Mouse (Mus musculus) C2C12 (cell line): ENCODE measurements around the gene Trp53. TPM values are rescaled to one million over a fixed set of nuclear protein-coding genes. Genes with fewer than 3 reads are reported as not detected.
A peak's percentile ranks its signal among the peaks of the same experiment; 100 is the strongest.
"Not testable (repeated sequence)": the region's sequence is repeated elsewhere in the genome, so short reads cannot be mapped to it uniquely, and the experiment has no call there.

Source experiments
- H3K27me3 ChIP-seq: one replicate; pipeline ENCODE4 v1.6.1; 2011; ENCODE audit not compliant: control insufficient read depth, insufficient read depth, insufficient read length
- H3K36me3 ChIP-seq: one replicate; pipeline ENCODE4 v1.6.1; 2011; ENCODE audit not compliant: control insufficient read depth, insufficient read depth
- H3K4me3 ChIP-seq: one replicate; pipeline ENCODE4 v1.5.1; 2011; ENCODE audit warnings: mild to moderate bottlenecking, control low read depth; ENCODE audit not compliant: poor library complexity, insufficient read depth, severe bottlenecking
- H3K79me2 ChIP-seq: one replicate; pipeline ENCODE4 v1.6.1; 2011; ENCODE audit not compliant: control insufficient read depth, insufficient read depth
- H3K79me3 ChIP-seq: one replicate; pipeline ENCODE4 v1.6.1; 2011; ENCODE audit warnings: low read depth, control low read depth
- H3ac ChIP-seq: one replicate; pipeline ENCODE3; 2011; ENCODE audit warnings: low read depth; ENCODE audit not compliant: control insufficient read depth, insufficient read length
- CEBPB ChIP-seq: IDR thresholded peaks from one replicate; pipeline ENCODE4 v1.6.1; 2011; ENCODE audit warnings: low read depth, mild to moderate bottlenecking, control low read depth, moderate library complexity
- CTCF ChIP-seq: IDR thresholded peaks from one replicate; pipeline ENCODE4 v1.5.1; 2011; ENCODE audit not compliant: control insufficient read depth, insufficient read depth, insufficient read length
- FOSL1 ChIP-seq: IDR thresholded peaks from one replicate; pipeline ENCODE4 v1.8.0; 2011; ENCODE audit warnings: mild to moderate bottlenecking, low read length; ENCODE audit not compliant: poor library complexity, insufficient read depth, severe bottlenecking
- MAX ChIP-seq: IDR thresholded peaks from one replicate; pipeline ENCODE4 v1.6.1; 2011; ENCODE audit warnings: mild to moderate bottlenecking, control low read depth
- MYOD1 ChIP-seq: IDR thresholded peaks from one replicate; pipeline ENCODE4 v1.6.1; 2011; ENCODE audit warnings: low read depth; ENCODE audit not compliant: control insufficient read depth, insufficient read length
- MYOG ChIP-seq: IDR thresholded peaks from one replicate; pipeline ENCODE4 v1.6.1; 2011; ENCODE audit not compliant: control insufficient read depth, insufficient read length; ENCODE audit errors: extremely low read depth
- USF1 ChIP-seq: IDR thresholded peaks from one replicate; pipeline ENCODE4 v1.6.1; 2011; ENCODE audit warnings: low read depth, mild to moderate bottlenecking, control low read depth, moderate library complexity
- polyA plus RNA-seq: library from polyadenylated mRNA; unstranded; fragments of >200 nt; fragmentation: generic; extraction: Trizol; gene quantifications from one replicate; pipeline ENCODE4 v1.2.1, GENCODE M21; 2012; ENCODE audit warnings: missing spikeins

Trp53 gene
- polyA plus RNA-seq, 1 experiment: 226 TPM

DNA sequence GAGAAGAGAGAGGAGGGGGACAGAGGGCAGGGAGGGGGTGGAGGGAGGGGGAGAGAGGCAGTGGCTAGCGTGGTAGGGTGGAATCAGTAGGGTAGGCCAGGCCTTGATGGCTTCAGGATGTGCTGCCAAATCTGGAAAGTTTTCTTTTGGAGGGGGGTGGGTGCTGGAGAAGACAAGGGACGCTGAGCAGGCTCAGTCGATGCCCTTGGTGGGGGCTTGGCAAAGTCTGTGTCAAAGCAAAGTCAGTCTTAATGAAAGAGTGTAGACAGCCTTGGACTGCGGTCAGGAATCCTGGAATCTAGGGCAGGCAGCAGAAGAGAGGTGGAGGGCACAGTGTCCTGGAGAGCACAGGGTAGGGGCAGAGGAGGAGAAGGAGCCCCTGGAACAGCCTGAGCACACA lies 30.7 kb downstream of the Trp53 start:
- no peak for TF ChIP-seq CTCF
- TF ChIP-seq MAX: no peak
- no peak for TF ChIP-seq USF1
- TF ChIP-seq MYOG: no peak
- no peak for TF ChIP-seq FOSL1
- no peak for TF ChIP-seq CEBPB
- TF ChIP-seq MYOD1: no peak
- H3K4me3 ChIP-seq: no peak overlapping the region
- no peaks in the 10 kb centered on the region for H3K79me2 ChIP-seq
- no peaks in the 10 kb centered on the region for H3K79me3 ChIP-seq
- peaks cover 9% of the 10 kb centered on the region for H3K27me3 ChIP-seq
- H3ac ChIP-seq: no peak overlapping the region
- no peaks in the 10 kb centered on the region for H3K36me3 ChIP-seq

DNA sequence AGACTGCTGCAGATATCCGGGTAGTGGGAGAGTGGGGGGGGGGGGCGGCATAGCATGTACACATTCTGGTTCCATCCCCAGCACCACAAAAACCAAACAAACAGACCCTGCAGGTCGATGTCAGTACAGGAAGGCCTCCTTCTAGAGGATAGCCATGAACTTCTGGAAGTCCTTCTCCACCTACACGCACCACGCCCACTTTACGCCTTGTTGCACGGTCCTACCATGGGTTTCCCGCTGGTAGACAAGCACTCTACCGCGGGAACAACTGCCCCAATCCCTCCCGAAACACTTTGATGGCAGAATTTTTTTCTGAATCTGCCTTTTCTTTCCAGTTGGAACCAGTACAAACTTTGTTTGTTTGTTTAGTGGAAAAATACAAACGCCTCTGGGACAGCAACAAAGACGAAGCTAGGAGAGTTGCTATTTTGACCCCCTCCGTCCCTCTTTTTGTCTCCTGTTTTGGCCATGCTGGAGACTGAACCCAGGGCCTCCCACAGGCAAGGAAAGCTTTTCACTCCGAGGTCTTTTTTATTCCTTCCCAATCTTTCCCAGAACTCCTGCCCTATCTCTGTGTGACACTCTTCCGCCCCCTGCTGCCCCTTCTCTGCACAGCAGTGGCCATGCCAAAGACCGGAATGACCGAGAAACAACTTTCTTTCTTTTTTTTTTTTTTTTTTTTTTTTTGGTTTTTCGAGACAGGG lies 33.5 kb downstream of the Trp53 start:
- Histone ChIP-seq H3ac (no peak overlapping the region), H3K27me3 (peaks cover 13% of the 10 kb centered on the region), H3K79me3 (no peaks in the 10 kb centered on the region), H3K4me3 (no peak overlapping the region), H3K79me2 (no peaks in the 10 kb centered on the region), H3K36me3 (no peaks in the 10 kb centered on the region)
- peak; percentile 51 for TF ChIP-seq CTCF
- TF ChIP-seq CEBPB: no peak

DNA sequence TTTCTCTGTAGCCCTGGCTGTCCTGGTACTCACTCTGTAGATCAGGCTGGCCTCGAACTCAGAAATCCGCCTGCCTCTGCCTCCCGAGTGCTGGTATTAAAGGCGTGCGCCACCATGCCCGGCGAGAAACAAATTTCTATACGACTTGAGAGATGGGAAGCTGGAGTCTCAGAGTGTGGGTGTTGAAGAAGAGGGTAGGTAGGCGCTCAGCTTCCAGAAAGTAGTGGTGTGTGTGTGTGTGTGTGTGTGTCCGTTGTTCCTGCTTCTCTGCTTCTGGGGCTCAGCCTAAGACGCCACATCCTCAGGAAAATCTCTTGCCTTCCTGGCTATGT lies 34.1 kb downstream of the Trp53 start:
- not testable (repeated sequence) for H3ac ChIP-seq, H3K79me2 ChIP-seq, H3K79me3 ChIP-seq, H3K4me3 ChIP-seq, H3K36me3 ChIP-seq
- H3K27me3 ChIP-seq: peaks cover 13% of the 10 kb centered on the region

DNA sequence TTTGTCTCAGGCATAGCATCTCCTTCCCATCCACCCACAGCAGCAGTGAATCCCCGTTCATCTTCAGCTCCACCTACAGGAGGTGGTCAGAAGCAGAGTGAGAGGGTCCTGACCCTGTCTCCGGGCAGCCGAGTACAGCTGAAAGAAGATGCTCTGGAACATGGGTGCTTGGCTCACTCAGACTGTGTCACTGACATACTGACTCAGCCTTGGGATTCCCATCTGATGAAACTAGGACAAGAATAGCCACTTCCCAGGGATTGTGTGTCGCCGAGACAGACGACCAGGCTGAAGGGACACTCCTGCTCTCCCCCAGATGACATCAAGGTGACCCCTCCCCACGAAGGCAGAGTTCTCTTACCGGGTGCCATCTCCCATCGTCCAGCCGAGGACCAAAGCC lies 36.6 kb downstream of the Trp53 start:
- H3K4me3 ChIP-seq: no peak overlapping the region
- H3K27me3 ChIP-seq: peaks cover 7% of the 10 kb centered on the region
- no peaks in the 10 kb centered on the region for H3K79me3 ChIP-seq
- no peaks in the 10 kb centered on the region for H3K36me3 ChIP-seq
- H3K79me2 ChIP-seq: no peaks in the 10 kb centered on the region
- no peak overlapping the region for H3ac ChIP-seq
- TF ChIP-seq MYOD1: no peak
- TF ChIP-seq FOSL1: no peak
- no peak for TF ChIP-seq USF1
- no peak for TF ChIP-seq CTCF
- TF ChIP-seq MAX: no peak
- TF ChIP-seq MYOG: no peak
- no peak for TF ChIP-seq CEBPB

DNA sequence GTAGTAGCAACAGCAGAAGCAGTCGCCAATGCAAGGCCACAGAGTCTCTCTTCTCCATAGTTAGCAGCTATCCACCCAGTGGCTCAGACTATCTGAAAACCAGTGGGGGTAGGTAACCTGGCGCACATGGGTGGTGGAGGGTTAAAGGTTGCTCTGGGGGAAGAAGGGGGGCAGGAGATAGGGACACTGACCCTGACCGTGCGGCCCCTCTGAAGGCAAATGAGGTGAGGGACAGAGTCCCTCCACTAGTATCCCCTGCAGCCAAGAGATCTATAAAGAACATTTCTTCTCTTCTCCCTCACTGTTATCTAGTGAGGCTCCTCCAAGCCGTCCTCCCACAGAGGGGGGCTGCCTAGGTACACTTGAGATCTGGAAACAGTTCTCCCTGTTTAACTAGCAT lies 37.6 kb downstream of the Trp53 start, which contains the start of gene Shbg:
Shbg (minus strand) TSS at position 101 of the 400 bp plus-strand sequence.
- no peaks in the 10 kb centered on the region for H3K36me3 ChIP-seq
- no peaks in the 10 kb centered on the region for H3K79me3 ChIP-seq
- H3K27me3 ChIP-seq: peaks cover 7% of the 10 kb centered on the region
- H3ac ChIP-seq: no peak within 1 kb of the TSS
- H3K79me2 ChIP-seq: no peaks in the 10 kb centered on the region
- H3K4me3 ChIP-seq: no peak within 1 kb of the TSS
- no peak for TF ChIP-seq FOSL1

DNA sequence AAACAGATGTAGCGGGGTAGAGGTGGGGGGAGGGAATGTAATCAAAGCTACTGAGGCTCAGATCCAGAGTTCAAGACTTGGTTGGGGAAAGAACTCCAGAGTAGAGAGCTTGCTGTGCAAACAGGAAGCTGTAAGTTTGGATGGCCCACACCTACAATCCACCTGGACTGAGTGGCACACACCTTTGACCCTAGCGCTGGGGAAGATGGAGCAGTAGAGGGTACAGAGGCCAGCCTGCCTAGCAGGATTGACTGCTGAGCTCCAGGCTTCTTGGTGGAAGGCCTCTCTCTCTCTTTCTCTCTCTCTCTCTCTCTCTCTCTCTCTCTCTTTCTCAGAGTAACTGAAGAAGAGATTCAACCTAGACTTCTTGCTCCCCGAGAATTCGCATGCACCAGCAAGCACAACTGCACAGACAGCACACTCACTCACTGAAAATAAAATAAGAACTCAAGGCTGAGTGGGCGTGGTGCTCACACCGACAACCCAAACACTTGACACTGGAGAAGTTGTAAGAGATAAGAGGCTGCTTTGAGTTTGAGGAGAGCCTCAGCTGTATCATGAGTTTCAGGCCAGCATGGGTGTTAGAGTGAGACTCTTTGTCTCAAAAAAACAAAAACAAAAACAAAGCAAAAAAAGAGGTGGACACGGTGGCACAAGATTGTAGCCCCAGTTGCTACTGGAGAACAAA lies 40.4 kb downstream of the Trp53 start:
- H3K79me3 ChIP-seq: no peaks in the 10 kb centered on the region
- no peak overlapping the region for H3K4me3 ChIP-seq
- H3ac ChIP-seq: no peak overlapping the region
- H3K27me3 ChIP-seq: peaks cover 3% of the 10 kb centered on the region
- H3K79me2 ChIP-seq: no peaks in the 10 kb centered on the region
- no peak for TF ChIP-seq MAX
- TF ChIP-seq MYOD1: no peak
- no peak for TF ChIP-seq CEBPB
- no peak for TF ChIP-seq MYOG
- no peak for TF ChIP-seq USF1
- no peak for TF ChIP-seq CTCF
- no peak for TF ChIP-seq FOSL1
- no peaks in the 10 kb centered on the region for H3K36me3 ChIP-seq
